Mouse (Mus musculus) testis, postnatal 10 days (tissue): ENCODE data around the gene Mkrn2os.

Experiments used
- DNase-seq: peaks from one replicate; pipeline ENCODE4 v3.0.0; 2021; ENCODE audit warnings: low spot score

The Mkrn2os gene

DNA sequence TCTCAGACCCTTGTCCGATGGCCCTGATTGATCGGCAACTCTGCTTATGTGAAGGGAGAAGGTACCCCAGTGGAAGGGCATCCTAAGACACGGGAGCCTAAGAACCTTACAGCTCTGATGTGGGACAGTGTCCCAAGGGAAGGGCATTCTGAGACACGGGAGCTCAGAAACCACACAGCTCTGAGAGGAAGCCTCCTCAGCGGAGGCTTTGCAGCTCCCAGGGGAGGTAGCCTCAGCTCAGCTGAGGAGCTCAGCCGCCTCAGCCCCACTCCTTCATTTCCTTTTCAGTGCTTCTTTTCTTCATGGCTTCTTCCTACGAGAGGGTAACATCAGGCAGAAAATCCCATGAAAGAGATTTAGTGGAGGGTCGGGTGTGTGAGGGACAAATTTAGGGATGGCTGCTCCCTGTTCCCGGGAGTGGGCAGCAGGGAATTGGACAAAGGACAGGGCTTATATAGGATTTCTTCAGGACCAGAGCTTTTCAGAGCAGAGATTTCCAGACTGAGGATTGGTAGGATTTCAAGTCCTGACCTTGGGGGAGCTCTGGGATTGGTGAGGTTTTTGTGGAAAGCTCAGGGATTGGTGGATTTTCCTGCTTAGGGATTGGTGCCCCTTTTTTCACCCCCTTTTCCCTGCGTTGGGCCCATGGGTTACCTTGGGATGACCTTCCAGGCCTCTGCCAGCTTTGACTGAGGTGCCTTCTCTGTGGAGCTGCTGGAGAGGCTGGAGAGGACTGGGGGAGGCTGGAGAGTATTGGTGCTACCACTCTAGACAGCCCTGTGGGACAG is 9.9 kb downstream of the Mkrn2os start:
- no peak for DNase-seq

DNA sequence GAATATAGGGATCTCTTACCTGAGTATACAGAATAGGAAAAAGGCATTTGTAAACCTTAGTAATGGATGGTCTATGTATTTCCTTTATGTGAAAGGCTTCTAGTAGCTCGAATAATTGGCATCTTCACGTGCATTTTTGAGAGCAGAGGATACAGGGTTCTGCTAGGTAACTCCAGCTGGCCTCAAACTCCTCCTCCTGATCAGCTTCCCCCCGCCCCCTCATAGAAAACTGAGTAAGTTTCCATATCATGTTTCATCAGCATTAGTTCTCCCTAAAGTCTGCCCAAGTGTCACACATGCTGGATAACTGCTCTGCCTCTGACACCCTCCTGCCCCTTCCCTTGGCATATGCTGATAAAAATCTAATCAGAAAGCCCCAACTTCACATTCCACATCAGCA is 11.6 kb downstream of the Mkrn2os start:
- DNase-seq = no peak

DNA sequence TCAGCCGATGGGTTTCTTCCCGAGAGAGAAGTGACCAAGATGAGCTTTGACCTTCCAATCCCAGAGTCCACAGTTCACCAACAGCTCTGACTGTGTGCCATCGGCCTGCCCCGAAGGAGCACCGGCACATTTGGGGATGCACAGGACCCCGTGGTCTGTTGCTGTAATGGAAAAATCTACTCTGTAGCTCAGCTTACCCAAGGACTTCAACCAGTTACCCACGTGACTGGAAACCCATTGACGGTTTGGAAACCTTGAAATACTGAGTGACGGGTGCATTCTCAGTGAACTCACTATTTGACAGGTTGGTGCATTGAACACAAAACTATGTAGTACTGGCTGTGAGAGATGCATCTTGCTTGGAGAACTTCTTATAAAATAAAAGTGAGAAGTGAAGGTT is 14.4 kb downstream of the Mkrn2os start:
- no peak for DNase-seq

DNA sequence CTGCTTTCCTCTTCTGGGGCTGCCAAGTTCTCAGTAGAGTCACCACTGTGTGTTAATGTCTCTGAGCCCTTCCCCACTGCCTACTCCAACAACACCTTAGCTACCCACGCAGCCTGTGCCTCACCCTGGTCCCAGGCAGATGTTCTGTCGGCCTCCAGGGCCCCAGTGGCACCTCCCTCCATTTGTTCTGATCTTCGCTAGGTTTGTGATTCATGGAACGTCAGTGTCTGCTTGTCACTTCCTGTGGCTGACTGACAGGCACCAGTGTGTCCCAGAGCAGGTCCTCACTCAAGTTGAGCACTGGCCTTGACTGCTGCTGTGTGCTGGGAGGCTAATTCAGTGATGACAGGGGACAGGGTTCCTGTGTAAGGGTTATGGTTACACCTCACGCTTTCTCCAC is 15.0 kb downstream of the Mkrn2os start:
- DNase-seq = no peak

DNA sequence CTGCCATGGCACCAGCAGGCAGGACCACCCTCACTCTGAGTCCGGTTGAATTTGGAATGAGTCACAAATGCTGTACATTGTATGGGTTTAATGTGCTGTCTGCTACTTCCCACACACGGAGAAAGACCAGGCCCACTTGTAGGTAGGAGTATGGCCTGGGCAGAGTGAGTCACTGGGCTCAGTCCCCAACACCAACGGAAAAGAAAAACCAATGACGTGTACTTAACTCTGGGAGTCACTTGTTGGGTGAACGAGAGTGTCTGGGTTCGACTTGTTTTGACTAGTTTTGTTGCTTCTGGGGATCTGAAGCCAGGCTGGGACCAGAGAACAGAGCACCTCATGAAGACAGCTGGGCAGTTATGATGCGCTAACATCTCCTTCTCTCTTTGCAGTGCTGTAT is 18.2 kb downstream of the Mkrn2os start:
- DNase-seq = no peak

DNA sequence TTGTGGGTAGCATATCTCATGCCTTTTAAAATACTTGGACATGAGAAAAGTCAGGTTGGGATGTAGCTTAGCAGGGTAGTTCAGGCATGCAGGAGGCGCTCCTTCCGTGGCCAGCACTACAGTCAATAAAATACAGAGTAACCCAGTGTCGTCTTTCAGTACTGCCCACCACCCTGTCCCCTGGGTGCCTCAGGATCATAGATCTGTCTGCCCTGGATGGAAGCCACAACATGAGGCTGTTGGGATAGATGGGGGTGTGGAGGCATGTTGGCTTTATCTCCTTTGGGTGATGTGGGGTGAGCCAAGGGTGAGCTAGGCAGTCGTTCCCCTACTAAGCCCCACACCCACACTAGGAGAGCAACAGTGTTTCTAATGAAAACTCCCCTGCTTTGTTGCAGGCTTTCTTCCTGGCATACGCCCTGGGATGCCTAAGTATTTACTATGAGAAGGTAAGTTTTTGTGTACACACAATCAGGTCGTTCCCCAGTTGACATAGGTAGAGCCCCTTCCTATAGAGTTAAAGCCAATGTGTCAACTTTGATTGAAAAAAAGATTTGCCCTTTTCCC is 26.8 kb downstream of the Mkrn2os start:
- no peak for DNase-seq

DNA sequence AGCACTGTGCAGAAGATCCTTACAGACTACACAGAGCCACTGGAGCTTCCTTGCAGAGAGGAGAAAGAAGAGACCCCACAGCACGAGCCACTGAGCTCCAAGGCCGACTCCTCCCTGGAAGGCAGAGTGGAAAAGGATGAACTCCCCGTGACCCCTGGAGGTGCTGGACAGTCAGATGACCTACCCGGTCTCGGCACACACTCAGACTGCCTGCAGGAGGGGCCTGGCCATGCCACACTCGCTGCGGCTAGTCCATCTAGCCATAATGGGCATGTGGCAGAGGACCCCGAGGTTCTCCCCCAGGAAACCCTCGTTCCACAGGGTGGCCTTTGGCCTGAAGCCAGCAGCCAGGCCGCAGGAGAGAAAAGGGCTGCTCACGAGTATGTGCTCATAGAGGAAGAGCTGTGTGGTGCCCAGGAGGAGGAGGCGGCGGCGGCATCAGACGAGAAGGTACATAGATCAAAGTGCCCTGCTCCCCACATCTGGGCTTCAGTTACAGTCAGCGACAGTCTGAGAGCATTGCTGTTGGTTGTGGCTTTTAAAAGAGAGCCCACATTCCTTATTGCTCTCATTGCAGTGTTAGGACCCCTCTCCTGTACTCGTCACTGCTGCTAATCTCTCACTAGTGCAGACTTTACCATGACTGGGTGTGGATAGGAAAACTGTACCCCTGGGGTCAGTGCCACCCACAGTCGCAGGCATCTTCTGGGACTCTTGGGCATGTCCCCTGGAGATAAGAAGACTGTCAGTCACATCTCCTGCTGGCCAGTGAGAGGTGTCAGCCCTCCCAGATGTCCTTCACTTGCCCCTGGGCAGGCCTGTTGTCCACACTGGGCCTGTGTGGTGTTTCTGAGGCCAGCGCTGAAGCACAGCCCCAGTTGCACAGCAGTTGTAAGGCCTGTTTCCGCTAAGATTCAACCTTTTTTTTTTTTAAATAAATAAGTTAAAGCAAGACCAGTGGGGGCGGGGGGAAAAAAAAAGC is 32.4 kb downstream of the Mkrn2os start:
- peak; percentile 58 for DNase-seq

DNA sequence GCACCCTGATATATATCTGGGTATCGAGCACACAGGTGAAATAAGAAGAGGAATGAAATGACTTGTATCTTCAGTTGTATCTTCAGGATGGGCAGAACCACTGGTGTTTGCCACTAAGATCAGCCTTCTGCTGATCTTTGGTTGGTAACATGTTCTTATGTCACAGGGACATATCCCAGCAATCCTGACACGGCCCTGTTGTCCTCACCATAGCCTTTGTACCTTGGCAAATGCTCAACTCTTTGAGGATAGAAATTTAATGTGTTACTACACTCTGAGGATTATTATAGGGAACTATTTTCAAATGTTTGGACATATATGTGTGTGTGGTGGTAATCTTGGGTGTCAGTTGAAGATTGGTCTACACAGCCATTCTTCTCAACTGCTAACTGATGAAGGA is 34.2 kb downstream of the Mkrn2os start:
- DNase-seq = no peak

DNA sequence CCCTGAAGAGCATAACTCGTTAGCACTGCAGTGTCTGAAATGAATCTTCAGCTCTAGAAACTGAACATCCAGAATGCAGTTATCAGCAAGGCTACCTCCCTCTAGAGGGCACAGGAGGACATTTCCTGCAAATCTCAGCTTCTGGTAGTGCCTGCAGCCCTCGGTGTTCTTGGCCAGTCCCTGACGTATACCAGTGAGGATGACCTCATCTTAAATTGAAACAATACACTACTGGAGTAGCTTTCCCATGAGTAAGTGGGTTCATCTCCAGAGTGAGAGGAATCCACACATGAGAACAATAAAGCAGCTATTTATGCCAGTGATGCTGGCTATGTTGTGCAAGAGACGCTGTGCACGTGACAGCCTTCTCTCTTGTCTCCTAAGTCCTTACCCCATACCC is 36.9 kb downstream of the Mkrn2os start:
- DNase-seq = no peak

DNA sequence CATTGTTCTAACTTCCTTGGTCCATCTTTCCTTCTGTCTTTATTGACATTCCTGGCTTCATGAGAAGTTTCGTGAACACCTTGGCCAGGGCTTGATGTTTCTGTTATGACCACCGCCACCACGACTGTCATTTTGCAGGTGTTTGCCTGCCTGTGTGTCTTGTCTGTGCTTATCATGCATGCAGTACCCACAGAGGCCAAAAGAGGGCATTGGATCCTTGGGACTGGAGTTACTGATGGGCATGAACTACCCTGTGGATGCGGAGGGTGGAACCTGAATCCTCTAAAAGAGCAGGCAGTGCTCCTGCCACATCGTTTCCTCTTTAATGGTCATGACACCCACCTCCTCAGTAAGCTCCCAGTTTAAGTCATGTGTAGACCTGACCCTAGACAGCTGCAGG is 46.1 kb downstream of the Mkrn2os start:
- peak; percentile 79 for DNase-seq

DNA sequence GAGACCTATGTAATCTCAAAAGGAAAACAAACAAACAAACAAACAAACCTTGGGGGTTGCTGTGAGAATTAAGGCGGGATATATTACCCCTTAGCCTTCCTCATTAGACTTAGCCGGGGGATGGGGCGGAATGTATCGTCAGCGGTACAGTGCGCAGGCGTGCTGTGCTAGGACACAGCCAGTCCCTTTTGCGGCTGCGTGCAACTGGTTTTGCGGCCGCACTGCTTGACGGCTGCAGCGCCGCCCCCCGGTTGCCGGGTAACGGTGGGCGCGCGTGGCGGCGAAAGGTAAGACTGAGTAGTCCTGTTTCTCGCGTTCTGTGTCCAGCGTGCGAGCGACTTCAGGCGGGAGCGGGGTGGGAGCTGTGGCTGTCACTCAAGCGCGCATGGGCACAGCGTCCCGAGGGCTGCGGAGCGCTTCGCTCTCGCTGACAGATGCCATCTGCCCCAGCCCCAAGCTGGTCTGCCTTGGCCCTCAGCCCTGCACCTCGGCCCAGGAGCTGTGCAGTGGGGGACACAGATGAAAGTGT is 47.9 kb downstream of the Mkrn2os start, which contains the start of gene Tsen2:
TSS of gene Tsen2 (plus strand) at position 223 of the 529 bp plus-strand sequence.
- peak; percentile 98 for DNase-seq

DNA sequence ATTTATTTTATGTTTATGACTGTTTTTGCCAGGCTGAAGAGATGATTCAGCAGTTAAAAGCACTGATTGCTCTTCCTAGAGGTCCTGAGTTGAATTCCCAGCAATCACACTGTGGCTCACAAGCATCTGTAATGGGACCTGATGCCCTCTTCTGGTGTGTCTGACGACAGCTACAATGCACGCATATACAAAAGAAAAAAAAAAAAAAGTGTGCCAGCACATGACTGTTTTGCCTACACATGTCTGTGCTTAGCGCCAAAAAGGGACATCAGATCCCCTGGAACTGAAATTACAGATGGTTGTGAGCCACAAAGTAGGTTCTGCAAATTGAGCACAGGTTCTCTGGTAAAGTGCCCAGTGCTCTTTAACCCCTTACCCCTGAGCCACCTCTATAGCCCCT is 50.0 kb downstream of the Mkrn2os start:
- DNase-seq = no peak

DNA sequence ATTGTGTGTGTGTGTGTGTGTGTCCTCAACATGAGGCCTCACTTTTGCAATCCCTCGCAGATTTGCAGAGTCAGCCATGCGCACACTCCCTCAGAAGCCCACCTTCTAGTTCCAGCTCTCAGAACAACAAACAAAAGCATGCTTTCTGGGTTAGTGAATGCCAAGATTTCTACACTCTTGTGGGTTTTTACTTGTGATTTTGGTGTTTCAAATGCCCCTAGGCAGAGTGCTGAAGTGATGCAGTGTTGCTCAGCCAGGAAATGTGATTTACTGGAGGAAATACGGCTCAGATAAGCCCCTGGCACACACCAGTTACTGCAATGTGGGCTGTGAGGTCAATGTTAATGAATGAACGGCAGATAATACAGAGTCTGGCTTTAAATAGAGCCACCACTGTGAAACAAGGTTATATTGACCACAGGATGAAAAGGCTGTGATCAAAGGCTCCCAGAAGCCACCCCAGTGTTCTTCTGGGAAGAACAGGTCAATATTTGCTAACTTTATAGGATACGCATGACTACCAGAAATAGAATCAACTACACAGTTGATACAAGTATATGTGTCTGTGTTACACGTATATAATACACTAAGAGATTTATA is 50.6 kb downstream of the Mkrn2os start:
- DNase-seq = no peak

DNA sequence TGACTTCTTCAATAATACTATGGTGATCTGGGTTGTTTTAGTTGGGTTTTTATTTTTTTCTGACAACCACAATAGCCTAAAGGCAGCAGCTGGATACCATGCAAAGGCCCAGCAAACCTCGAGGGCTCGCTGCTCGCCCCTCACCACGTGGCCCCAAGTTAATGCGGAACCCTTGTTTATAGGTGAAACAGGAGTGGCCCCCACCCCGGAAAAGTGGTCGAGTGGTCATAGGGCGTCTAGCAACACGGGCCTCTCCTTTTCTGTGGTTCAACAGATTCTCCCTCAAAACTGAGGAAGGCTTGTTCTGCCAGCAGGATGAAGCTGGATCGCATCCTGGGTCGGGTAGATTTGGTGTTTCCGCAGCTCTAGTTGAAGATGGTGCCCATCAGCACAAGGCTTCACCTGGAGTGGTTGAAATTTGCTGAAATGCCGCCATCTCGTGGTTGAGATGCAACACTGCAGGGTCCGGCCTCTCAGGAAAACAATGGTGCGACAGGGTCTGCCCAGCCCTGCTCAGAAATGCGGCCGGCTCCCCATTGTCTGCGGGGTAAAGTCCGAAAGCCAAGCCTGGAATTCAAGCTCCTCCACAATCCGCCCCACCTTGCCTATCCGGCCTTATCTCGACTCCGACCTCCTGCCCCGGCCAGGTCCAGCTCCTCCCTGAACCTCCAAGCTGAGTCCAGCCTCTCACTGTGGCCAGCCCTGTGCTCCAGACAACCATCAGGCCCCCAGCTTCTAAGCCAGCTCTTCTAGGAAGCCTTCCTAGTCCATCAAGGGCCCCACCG is 53.5 kb downstream of the Mkrn2os start:
- DNase-seq = peak; percentile 86

DNA sequence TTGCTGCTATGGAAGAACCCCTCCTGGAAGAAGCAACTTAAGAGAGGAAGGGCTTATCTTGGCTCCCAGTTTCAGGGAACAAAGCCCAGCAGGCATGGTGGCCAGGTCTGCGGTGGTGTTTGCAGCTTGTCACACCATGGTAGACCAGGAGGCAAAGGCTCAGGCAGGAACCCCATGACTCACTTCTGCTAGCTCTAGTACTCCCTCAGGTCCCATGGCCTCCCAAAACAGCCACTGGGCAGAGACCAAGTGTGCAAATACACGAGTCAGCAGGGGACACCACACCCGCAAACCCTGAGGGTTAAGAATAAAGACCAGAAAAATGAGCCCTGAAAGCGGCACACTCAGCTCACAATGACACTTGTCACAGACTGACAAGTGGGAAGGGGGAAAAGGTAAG is 56.2 kb downstream of the Mkrn2os start:
- no peak for DNase-seq

DNA sequence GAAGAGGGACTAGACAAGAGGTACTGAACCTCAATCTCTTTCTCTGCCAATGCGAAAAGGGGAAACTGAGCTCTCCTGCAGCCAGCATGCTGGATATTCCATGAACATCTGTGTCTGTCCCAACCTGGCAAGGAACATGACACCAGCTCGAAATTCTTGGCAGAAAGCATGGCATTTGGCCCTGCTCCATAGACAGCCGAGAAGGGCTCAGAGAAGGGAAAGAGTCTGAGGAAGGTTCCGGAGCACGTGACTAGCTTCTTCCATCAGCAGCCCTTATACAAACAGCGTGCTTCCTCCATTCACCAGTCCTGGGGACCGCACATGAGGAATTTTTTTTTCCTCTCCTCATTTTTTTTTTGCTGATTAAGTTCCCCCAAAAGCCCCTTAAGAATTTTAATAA is 57.8 kb downstream of the Mkrn2os start:
- DNase-seq = no peak
